Mouse (Mus musculus) MEL (cell line): ENCODE measurements at regions not wholly inside any gene's neighbourhood (a gene's known extent, or its start where the extent isn't known, plus 50 kb on each side); places are given as distances from the start of the nearest gene placed in this dataset.

ENCODE experiments used
- DNase-seq: peaks from one replicate; pipeline ENCODE4 v3.0.0; 2011; ENCODE audit warnings: low read depth, low spot score
- H3K27ac ChIP-seq: 2 replicates; pipeline ENCODE4 v1.5.1; 2012; ENCODE audit warnings: low read depth, mild to moderate bottlenecking, control low read depth, low read length, moderate library complexity; ENCODE audit not compliant: control insufficient read depth
- H3K27me3 ChIP-seq, 2 experiments: fragments of 150-350 bp in 1 of 2; sonication (generic) in 1 of 2; 2 replicates each; pipeline ENCODE4 v1.6.1; 2012; ENCODE audit warnings: low read length in 2 of 2, mild to moderate bottlenecking in 2 of 2, improper control_type of control experiment in 1 of 2, moderate library complexity in 1 of 2; ENCODE audit not compliant: insufficient read depth in 2 of 2, control insufficient read depth in 1 of 2
- H3K36me3 ChIP-seq, 2 experiments: 2 replicates each; pipeline ENCODE4 v1.6.1; 2012 to 2014; ENCODE audit warnings: low read length in 2 of 2, improper control_type of control experiment in 1 of 2, inconsistent platforms in 1 of 2, mild to moderate bottlenecking in 1 of 2; ENCODE audit not compliant: insufficient read depth in 2 of 2, control insufficient read depth in 1 of 2
- H3K4me1 ChIP-seq, 2 experiments: fragments of 150-350 bp in 1 of 2; sonication (generic) in 1 of 2; 2 replicates each; pipeline ENCODE4 v1.6.1; 2012; ENCODE audit warnings: low read length in 2 of 2, improper control_type of control experiment in 1 of 2, mild to moderate bottlenecking in 1 of 2; ENCODE audit not compliant: insufficient read depth in 2 of 2, control insufficient read depth in 1 of 2
- H3K4me3 ChIP-seq, 2 experiments: fragments of 150-350 bp in 1 of 2; sonication (generic) in 1 of 2; 2 replicates each; pipeline ENCODE4 v1.5.1; 2012; ENCODE audit warnings: low read depth in 2 of 2, low read length in 2 of 2, mild to moderate bottlenecking in 2 of 2, moderate library complexity in 2 of 2, control low read depth in 1 of 2, improper control_type of control experiment in 1 of 2; ENCODE audit not compliant: control insufficient read depth in 1 of 2, insufficient read depth in 1 of 2
- H3K79me2 ChIP-seq: 2 replicates; pipeline ENCODE4 v1.6.1; 2012; ENCODE audit warnings: mild to moderate bottlenecking, low read length, moderate library complexity; ENCODE audit not compliant: control insufficient read depth, poor library complexity, insufficient read depth
- H3K9ac ChIP-seq: 2 replicates; pipeline ENCODE4 v1.6.1; 2012; ENCODE audit warnings: low read depth, mild to moderate bottlenecking, control low read depth, low read length, moderate library complexity; ENCODE audit not compliant: control insufficient read depth, poor library complexity, severe bottlenecking
- H3K9me3 ChIP-seq: fragments of 150-350 bp; sonication (generic); replicated peaks from 2 replicates; pipeline ENCODE4 v1.6.1; 2012; ENCODE audit warnings: mild to moderate bottlenecking, low read length, improper control_type of control experiment, moderate library complexity; ENCODE audit not compliant: insufficient read depth
- CHD2 ChIP-seq: IDR thresholded peaks from 2 replicates; pipeline ENCODE4 v1.6.1; 2011; ENCODE audit warnings: low read length, improper control_type of control experiment
- CTCF ChIP-seq, 3 experiments: IDR thresholded peaks in 2 of 3; conservative IDR thresholded peaks in 1 of 3; 2 replicates each; pipeline ENCODE4 v1.5.1; 2011 to 2012; ENCODE audit warnings: low read length in 3 of 3, low read depth in 2 of 3, mild to moderate bottlenecking in 2 of 3, improper control_type of control experiment in 1 of 3, inconsistent platforms in 1 of 3, mixed read lengths in 1 of 3, moderate library complexity in 1 of 3; ENCODE audit not compliant: control insufficient read depth in 1 of 3, insufficient read depth in 1 of 3, poor library complexity in 1 of 3, severe bottlenecking in 1 of 3
- E2F4 ChIP-seq: IDR thresholded peaks from 2 replicates; pipeline ENCODE4 v1.6.1; 2011; ENCODE audit warnings: low read depth, low read length, improper control_type of control experiment, borderline replicate concordance
- ELF1 ChIP-seq: IDR thresholded peaks from 2 replicates; pipeline ENCODE4 v1.6.1; 2014; ENCODE audit warnings: low read depth, mild to moderate bottlenecking, inconsistent platforms, low read length, improper control_type of control experiment, moderate library complexity
- GATA1 ChIP-seq: IDR thresholded peaks from 2 replicates; pipeline ENCODE4 v1.6.1; 2011; ENCODE audit warnings: low read depth, low read length, improper control_type of control experiment
- HCFC1 ChIP-seq: IDR thresholded peaks from 2 replicates; pipeline ENCODE4 v1.6.1; 2012; ENCODE audit warnings: low read depth, mild to moderate bottlenecking, inconsistent platforms, low read length, improper control_type of control experiment, moderate library complexity
- JUND ChIP-seq: IDR thresholded peaks from 2 replicates; pipeline ENCODE4 v1.6.1; 2011; ENCODE audit warnings: low read depth, mild to moderate bottlenecking, improper control_type of control experiment, low read length
- KAT2A ChIP-seq: conservative IDR thresholded peaks from 2 replicates; pipeline ENCODE4 v1.6.1; 2012; ENCODE audit warnings: low read depth, low read length, improper control_type of control experiment, inconsistent platforms
- MAFK ChIP-seq: IDR thresholded peaks from 2 replicates; pipeline ENCODE4 v1.6.1; 2011; ENCODE audit warnings: low read depth, mild to moderate bottlenecking, low read length, improper control_type of control experiment, borderline replicate concordance
- MEF2A ChIP-seq: IDR thresholded peaks from 2 replicates; pipeline ENCODE4 v1.6.1; 2014; ENCODE audit warnings: low read depth, mild to moderate bottlenecking, inconsistent platforms, low read length, improper control_type of control experiment; ENCODE audit not compliant: poor library complexity, insufficient replicate concordance, severe bottlenecking; ENCODE audit errors: extremely low read depth
- MXI1 ChIP-seq: IDR thresholded peaks from 2 replicates; pipeline ENCODE4 v1.6.1; 2011; ENCODE audit warnings: mild to moderate bottlenecking, low read depth, low read length, improper control_type of control experiment
- MYC ChIP-seq: IDR thresholded peaks from 2 replicates; pipeline ENCODE4 v1.6.1; 2011; ENCODE audit warnings: low read depth, mild to moderate bottlenecking, low read length, improper control_type of control experiment, moderate library complexity
- NELFE ChIP-seq: IDR thresholded peaks from 2 replicates; pipeline ENCODE4 v1.6.1; 2011; ENCODE audit warnings: low read depth, low read length, improper control_type of control experiment
- POLR2AphosphoS2 ChIP-seq: IDR thresholded peaks from 2 replicates; pipeline ENCODE4 v1.6.1; 2011; ENCODE audit warnings: low read length, improper control_type of control experiment
- POLR2AphosphoS5 ChIP-seq: IDR thresholded peaks from 2 replicates; pipeline ENCODE4 v1.6.1; 2012; ENCODE audit warnings: low read depth, borderline replicate concordance, mild to moderate bottlenecking, inconsistent platforms, low read length, moderate library complexity, mixed read lengths
- RCOR1 ChIP-seq: IDR thresholded peaks from 2 replicates; pipeline ENCODE4 v1.6.1; 2012; ENCODE audit warnings: low read depth, mild to moderate bottlenecking, inconsistent platforms, low read length, improper control_type of control experiment
- SIN3A ChIP-seq: IDR thresholded peaks from 2 replicates; pipeline ENCODE4 v1.6.1; 2012; ENCODE audit warnings: low read length, improper control_type of control experiment, inconsistent platforms
- SMC3 ChIP-seq: IDR thresholded peaks from 2 replicates; pipeline ENCODE4 v1.6.1; 2011; ENCODE audit warnings: low read depth, low read length, improper control_type of control experiment
- TAL1 ChIP-seq: IDR thresholded peaks from 2 replicates; pipeline ENCODE4 v1.6.1; 2012; ENCODE audit warnings: mild to moderate bottlenecking, inconsistent platforms, low read length, moderate library complexity, mixed read lengths
- TBP ChIP-seq: IDR thresholded peaks from 2 replicates; pipeline ENCODE4 v1.8.0; 2011; ENCODE audit warnings: low read depth, low read length, improper control_type of control experiment
- TCF12 ChIP-seq: IDR thresholded peaks from 2 replicates; pipeline ENCODE4 v1.6.1; 2014; ENCODE audit warnings: low read depth, mild to moderate bottlenecking, inconsistent platforms, low read length, improper control_type of control experiment, moderate library complexity
- UBTF ChIP-seq: IDR thresholded peaks from 2 replicates; pipeline ENCODE4 v1.6.1; 2012; ENCODE audit warnings: low read depth, mild to moderate bottlenecking, inconsistent platforms, low read length, improper control_type of control experiment, moderate library complexity, borderline replicate concordance; ENCODE audit not compliant: insufficient read depth
- USF1 ChIP-seq: IDR thresholded peaks from 2 replicates; pipeline ENCODE4 v1.6.1; 2014; ENCODE audit warnings: low read depth, mild to moderate bottlenecking, inconsistent platforms, low read length, improper control_type of control experiment, moderate library complexity
- ZKSCAN1 ChIP-seq: IDR thresholded peaks from 2 replicates; pipeline ENCODE4 v1.6.1; 2012; ENCODE audit warnings: low read depth, mild to moderate bottlenecking, inconsistent platforms, low read length, improper control_type of control experiment, moderate library complexity
- ZNF384 ChIP-seq: IDR thresholded peaks from 2 replicates; pipeline ENCODE4 v1.6.1; 2012; ENCODE audit warnings: low read depth, mild to moderate bottlenecking, inconsistent platforms, low read length, improper control_type of control experiment

GRCm38 (mm10) chr7:114965923-114966322, 222.4 kb downstream of the Insc start:
- no peaks in the 10 kb centered on the region for H3K36me3 ChIP-seq
- H3K4me3 ChIP-seq = no peak overlapping the region
- no peaks in the 10 kb centered on the region; a peak in 1 of 4 replicates for H3K27me3 ChIP-seq
- H3K9me3 ChIP-seq = no peaks in the 10 kb centered on the region
- H3K27ac ChIP-seq = no peak overlapping the region
- H3K79me2 ChIP-seq = no peaks in the 10 kb centered on the region
- H3K4me1 ChIP-seq = no peaks in the 10 kb centered on the region
- TF ChIP-seq ELF1 = no peak
- TF ChIP-seq USF1 = no peak
- TF ChIP-seq TBP = no peak
- TF ChIP-seq E2F4 = no peak
- no peak for TF ChIP-seq SIN3A
- TF ChIP-seq TAL1 = no peak
- TF ChIP-seq ZKSCAN1 = no peak
- no peak for TF ChIP-seq MEF2A
- no peak for TF ChIP-seq MYC
- TF ChIP-seq POLR2AphosphoS2 = no peak
- no peak for TF ChIP-seq GATA1
- TF ChIP-seq CTCF (IDR thresholded peaks at IDR 0.05 in 2 of 3, conservative IDR thresholded peaks at IDR 0.05 in 1 of 3; ENCODE audit: control insufficient read depth in 1 of 3, insufficient read depth in 1 of 3, low read depth in 2 of 3, low read length in 3 of 3, poor library complexity in 1 of 3, severe bottlenecking in 1 of 3) = no peak
- no peak overlapping the region for H3K9ac ChIP-seq
- DNase-seq = no peak

GRCm38 (mm10) chr7:114986481-114986880, 243.0 kb downstream of the Insc start:
- no peak for DNase-seq

GRCm38 (mm10) chr7:114991255-114991654, 247.8 kb downstream of the Insc start:
- Histone ChIP-seq H3K4me3 (no peak overlapping the region), H3K4me1 (no peaks in the 10 kb centered on the region), H3K27ac (no peak overlapping the region), H3K9me3 (no peaks in the 10 kb centered on the region), H3K79me2 (no peaks in the 10 kb centered on the region), H3K36me3 (no peaks in the 10 kb centered on the region), H3K27me3 (no peaks in the 10 kb centered on the region)
- DNase-seq = no peak
- TF ChIP-seq ZKSCAN1 (no peak), MAFK (no peak), MXI1 (no peak), NELFE (no peak), ZNF384 (no peak), CHD2 (no peak), TCF12 (no peak), UBTF (no peak), HCFC1 (no peak), ELF1 (no peak), TAL1 (no peak), POLR2AphosphoS5 (no peak), SMC3 (no peak), RCOR1 (no peak)
- TF ChIP-seq, all 39 proteins: peak for 0
- H3K9ac ChIP-seq = no peak overlapping the region

More at GRCm38 (mm10) chr7:114986481-114986880, 243.0 kb downstream of the Insc start:
- Histone ChIP-seq H3K27me3 (no peaks in the 10 kb centered on the region), H3K36me3 (no peaks in the 10 kb centered on the region), H3K4me3 (no peak overlapping the region), H3K9me3 (no peaks in the 10 kb centered on the region), H3K4me1 (no peaks in the 10 kb centered on the region), H3K79me2 (no peaks in the 10 kb centered on the region), H3K27ac (no peak overlapping the region), H3K9ac (no peak overlapping the region)
- no peak for TF ChIP-seq CHD2
- no peak for TF ChIP-seq KAT2A
- no peak for TF ChIP-seq JUND
